Mouse (Mus musculus): ENCODE measurements at regions not wholly inside any gene's neighbourhood (a gene's known extent, or its start where the extent isn't known, plus 50 kb on each side); places are given as distances from the start of the nearest gene placed in this dataset.

DNA sequence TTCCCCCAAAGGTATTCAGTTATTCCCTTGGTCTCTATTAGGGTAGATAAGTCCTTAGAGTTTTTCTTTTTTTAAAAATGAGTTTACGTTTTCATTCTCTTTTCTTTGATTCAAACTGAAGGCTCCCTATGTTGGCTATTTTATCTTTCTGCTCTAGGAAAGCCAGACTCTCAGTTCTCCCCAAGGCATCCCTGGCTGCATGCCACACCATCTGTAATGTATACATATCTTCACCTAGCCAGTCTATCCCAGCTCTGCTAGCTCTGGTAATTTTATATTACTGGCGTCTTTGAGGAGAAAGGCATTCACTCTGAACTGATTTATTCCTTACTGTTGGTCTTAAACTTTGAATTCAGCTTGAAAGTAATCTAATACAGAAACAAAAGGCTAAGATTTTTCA is 65.2 kb upstream of the Cabcoco1 start:
- no peak for DNase-seq

DNA sequence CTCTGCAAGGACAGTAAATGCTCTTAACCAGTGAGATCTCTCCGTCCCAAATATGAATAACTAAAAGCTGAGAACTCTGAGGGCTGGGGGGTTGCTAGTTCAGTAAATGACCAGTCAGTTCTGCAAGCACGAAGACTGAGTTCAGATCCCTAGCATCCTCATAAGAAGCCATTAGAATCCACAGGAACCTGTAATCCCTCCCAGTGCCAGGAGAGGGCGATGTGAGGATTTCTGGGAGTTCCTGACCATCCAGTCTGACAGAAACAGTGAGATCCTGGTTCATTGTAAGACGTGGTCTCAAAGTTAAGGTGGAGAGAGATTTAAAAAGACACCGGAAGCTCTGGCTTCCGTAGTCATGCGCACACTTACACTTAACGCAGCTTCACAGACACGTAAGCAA is 70.2 kb upstream of the Cabcoco1 start:
- peak; percentile 25 for DNase-seq

DNA sequence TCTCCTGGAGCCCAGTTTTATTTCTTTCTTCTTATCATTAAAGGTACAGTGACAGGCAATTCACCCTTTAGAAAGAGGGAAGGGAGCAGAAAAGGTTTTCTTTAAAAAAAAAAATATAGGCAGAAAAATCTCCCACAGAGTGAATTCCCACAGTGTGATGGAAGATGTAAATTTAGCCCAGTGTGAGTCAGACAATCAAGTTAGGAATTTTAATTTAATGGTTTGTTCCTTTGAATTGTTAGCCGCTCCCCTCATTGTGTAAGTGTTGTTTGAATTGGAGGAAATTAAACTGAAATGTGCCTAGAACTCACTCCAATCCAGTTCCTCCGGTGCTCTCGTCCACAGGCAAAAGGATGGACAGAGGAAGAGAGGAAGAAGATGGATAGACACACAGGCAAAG is 71.0 kb upstream of the Cabcoco1 start:
- DNase-seq = no peak

DNA sequence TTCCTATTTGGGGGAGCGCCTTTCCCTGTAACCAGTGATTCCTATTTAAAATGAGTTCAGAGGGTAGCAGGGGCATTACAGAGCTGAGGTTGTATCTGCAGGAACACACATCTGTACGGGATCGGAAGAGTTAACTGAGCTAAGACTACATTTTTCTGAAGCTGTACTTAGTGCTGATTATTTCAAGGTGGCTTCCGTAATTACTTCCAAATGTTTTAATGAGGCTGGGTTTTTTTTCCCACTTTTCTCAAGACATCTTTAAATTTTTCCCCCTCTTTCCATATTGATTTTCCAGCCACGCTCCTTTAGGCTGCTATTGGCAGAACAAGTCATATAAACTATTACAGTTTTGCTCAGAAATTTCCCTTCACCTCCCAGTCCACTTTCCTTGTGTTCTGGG is 82.1 kb upstream of the Cabcoco1 start:
- no peak for DNase-seq

DNA sequence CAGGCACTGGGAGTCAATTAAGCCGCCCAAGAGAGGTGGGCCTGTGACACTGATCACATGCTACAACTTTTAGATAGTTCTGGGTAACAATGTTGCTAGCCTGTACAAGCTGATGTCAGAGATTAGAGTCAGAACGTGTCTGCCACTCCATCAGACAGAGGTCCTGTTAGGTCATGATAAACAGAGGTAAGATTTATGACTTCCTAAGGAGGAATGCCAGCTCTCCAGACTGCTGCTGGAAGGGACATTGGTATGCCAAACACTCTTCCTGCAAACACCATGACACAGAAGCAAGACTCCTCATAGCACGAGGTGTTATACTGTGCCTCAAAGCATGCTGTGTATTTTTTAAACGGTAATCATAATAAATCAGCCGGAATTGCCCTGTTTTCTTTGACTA is 83.6 kb upstream of the Cabcoco1 start:
- DNase-seq = no peak

DNA sequence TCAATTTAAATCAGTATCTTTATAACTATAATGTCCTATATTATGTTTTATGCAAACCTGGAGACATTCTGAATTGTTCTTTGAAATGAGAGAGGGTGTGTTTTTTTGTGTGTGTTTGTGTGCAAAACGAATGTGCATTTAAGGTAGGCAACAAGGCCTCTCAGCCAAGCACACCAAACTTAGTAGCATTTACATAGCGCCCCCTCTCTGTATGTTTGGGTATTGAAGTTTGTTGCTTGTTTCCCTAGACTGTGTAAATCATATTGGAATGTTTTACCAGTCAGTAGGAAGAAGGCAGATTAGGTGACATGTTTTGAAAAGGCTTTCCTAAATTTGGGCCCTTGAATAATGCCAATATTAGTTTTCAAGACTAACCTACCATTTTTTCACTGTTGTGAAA is 84.1 kb upstream of the Cabcoco1 start:
- DNase-seq = no peak

DNA sequence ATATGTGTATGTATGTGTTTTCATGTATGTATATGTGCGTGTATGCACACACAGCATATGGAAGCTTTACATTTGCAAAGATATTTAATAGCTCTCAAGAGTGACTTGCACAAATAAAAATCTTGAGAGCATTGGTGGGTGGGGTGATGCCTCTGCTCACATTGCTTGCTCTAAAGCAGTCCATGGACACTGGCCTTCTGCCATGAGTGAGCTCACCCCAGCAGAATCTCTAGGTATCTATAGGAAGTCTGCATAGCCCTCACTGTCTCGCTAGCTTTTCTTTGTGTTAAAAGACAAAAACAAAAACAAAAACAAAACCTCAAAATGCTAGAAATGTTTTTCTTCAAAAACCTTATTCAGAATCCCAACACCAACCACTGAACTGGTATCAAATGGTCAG is 87.8 kb upstream of the Cabcoco1 start:
- no peak for DNase-seq

DNA sequence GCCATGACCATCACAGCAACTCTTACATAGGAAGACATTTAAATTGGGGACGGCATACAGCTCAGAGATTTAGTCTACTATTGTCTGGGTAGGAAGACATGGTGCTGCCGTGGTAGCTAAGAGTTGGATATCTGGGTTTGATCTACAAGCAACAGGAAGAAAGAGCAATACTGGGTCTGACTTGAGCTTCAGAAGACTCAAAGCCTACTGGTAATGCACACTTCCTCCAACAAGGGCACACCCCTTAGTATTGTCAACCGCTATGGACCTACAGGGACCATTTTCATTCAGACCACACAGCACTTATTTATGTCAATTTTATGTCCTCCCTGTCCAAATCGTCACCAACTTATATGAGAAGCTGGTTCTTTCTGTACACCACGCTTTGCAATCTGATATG is 90.3 kb upstream of the Tmem26 start:
- DNase-seq = no peak

DNA sequence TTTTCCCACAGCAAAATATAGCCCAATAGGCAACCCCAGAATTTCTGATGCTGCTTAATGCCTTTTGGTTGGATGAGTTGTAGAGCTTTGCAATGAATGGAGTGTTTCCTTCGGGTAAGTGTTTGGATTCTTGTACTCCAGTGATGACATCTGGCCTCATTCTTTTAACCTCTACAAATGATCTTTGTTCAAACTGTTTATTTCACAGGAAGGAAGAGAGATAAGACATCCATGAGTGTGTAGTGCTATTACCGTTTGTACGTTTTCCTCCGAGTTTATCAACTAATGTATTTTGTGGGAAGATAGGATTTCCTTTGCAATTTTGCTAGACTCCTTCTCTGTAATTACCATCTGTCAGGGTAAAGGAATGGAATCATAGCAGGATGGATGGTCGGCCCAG is 70.7 kb upstream of the Tmem26 start:
- DNase-seq = no peak

DNA sequence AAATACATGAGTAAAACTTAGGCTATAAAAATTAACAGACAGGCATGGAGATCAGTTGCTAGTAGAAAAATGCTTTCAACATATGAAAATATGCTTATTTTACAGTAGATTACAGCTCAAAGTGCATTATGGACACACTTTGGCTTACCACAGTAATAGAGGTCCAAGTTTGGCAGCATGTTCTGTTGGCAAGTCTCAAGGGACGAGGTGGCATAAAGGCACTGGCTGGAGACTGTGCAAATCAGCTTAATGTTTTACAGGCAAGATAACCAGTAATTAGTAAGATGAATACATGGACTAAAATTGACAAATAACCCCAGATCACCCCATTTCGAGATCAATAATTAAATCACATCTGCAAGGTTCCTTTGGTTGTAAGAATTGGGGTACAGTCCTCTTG is 68.0 kb upstream of the Tmem26 start:
- no peak for DNase-seq

DNA sequence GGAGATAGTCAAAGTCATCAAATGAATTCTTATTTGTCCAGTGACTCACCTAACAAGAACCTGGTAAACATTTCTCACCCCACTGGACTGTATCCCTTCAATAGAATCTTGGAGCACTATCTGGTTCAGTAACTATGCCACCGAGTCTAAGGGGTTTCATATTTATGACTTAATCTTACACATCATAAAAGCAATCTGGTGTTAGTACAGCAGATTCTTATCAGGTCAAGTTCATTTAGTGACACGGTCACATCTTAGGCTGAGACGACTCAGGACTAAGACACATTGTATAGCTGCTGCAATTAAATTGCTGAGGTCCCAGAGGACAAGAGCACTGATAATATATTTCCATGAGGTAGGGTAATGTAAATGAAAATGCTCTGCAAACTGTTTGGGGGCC is 57.4 kb upstream of the Tmem26 start:
- DNase-seq = no peak

DNA sequence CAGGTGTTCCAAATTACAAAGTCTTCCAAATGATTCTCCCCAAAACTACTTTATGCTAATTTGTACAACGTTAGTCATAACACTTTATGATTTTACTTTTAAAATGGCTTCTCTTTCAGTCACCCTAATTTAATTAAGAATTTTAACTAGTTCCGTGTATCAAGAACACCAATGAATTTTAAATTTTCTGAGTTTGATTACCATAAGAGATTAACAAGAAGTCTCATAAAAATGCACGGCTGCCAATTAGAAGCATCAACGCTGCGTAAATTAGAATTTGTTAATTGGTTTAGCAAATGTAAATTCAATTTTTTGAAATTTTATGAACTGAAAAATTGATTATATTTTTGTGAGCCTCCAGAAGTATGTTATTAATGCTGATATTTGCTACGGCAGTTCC is 54.1 kb upstream of the Tmem26 start:
- DNase-seq = no peak

DNA sequence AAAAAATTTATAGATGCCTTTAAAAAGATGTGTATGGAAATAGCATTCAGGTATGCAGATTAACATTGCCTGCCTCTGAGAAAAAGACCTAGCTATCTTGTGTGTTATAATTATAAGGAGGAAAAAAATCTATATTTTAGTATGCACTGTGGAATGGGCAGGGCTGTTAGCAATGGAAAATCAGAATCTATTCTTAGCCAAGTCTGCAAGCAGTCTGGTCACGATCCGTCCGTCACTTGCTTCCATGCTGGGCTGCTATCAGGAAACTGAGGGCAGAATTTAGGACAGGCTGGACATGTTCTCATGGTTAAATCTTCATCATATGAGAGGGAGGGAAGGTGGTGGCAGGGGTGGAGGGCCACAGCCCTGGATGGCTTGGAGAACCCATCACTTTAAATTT is 53.5 kb upstream of the Tmem26 start:
- DNase-seq = peak; percentile 7

DNA sequence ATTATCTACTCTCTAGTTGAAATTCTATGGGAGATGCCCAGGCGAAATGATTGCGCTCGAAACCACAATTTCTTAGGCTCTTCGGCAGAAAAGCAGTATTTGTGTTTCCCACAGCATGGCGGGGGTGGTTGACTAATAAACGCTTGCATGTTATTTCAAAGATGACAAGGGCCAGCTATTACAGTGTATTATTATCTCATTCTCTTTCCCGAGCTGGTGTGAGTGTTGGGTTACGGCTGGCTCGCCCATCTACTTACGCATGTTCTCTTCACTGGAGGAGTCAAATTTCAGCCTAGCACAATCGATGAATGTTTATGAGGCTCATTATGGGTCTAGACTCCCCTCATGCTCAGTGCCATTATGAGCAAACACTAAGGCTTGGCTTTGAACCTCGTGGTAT is 51.2 kb upstream of the Tmem26 start:
- DNase-seq = no peak

DNA sequence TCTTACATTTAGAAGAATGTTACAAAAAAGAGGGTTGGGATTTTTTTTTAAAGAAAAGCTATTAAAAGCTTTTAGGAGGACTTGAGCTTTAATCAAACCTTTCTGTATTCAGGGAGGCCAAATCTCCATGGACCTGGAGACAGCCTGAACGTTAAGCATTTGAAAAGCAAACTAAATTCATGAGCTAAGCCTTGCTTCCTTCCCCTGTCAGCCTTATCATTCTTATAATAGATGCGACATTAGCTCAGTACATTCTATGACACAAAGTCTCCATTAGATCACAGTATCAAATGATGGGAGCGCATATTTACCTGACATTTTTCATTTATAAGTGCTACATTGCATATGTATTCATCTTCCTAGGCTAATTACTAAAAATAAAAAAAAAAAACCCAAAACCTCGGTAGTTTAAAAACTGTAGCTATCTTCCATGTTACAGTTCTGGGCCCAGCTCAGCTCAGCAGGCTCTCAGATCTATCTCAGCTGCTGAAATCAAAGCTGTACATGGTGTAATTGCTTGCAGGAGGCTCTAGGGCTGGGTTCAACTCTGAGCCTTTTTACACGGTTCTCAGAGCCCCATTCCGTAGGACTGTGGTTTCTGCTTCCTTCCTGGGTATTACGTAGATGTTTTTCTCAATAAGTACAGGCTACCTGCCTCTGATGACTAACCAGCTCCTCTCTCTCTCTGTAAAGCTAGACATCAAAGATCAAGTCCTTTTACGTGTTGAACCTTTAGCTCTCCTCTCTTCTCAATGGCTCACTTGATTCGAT is 50.2 kb upstream of the Tmem26 start:
- DNase-seq = no peak
